Mouse (Mus musculus): Measurements from ENCODE around the gene Tcf15.

Gene Tcf15

DNA sequence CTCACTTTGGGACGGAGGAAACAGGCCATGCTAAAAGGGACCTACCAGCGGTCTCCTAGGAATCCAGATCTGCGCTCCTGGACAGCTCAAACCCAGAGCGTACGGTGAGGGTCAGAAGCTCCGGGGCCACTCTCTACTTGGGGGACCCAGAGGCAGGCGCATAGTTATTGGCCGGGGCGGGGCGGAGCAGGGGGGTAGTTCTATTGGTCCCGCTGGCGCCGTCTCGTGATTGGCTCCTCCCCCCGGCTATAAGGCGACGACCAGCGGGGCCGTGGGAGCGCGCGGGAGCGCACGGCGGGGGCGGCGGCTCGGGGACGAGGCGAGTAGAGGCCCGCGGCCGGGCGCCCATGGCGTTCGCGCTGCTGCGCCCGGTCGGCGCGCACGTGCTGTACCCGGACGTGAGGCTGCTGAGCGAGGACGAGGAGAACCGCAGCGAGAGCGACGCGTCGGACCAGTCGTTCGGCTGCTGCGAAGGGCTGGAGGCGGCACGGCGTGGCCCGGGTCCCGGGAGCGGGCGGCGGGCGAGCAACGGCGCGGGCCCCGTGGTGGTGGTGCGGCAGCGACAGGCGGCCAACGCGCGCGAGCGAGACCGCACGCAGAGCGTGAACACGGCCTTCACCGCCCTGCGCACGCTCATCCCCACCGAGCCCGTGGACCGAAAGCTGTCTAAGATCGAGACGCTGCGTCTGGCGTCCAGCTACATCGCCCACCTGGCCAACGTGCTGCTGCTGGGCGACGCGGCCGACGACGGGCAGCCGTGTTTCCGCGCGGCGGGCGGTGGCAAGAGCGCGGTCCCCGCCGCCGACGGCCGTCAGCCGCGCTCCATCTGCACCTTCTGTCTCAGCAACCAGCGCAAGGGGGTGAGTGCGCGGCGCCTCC is at the start of gene Tcf15:
Gene Tcf15, plus strand, starts transcription at position 283 of the 879 bp plus-strand sequence.
- CTCF ChIA-PET = no interaction called here

DNA sequence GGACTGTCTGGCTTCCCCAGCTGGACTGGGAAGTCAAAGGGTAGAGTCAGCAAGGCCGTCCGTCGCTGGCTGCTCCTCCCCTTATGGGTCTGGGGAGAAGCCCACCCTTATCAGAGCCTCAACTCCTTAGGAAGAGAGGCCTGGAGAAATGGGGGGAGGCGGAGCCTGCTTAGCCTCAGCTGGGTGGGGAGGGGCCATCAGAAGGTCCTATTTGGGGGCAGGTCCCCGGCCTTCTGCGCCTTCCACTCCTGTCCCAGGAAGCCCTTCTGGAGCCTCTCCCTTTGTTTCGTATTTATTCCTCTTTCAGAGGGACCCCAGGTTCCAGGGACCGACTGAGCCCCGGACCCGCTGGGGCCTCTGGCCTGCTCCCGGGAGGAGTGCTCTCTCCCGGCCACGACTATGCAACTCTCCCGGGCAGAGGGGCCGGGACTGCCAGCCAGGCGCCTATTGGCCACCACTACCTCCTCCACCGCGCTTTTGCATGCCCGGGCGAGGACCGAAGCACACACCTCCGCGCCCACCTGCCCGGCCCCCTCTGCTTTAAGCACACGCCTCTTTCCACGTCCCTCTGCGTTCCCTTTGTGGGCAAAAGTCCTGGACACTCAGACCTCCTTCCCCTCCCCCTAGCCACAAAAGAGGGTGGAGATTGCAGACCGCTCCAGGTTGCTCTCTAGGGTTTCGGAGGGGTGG is 48.4 kb upstream of the Tcf15 start:
- CTCF ChIA-PET = no interaction called here

DNA sequence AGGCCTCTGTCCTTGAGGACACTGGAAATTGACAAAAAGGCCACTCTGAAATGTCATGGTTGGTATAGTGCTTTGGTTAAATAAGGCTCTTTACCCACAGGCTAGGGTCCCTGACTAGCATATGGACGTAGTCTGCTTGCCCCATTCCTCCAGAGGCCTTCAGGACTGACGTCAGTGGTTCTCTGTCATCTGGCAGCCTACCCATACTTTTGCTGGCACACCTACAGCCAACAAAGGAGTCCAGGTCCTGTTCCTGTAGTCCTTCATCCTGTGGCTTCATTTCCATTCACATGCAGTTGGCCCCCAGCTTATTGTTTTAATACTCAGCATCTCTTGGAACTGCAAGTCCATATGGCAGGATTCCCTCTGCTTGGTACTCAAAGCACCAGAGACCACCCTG is 46.4 kb upstream of the Tcf15 start:
- CTCF ChIA-PET = no interaction called here

DNA sequence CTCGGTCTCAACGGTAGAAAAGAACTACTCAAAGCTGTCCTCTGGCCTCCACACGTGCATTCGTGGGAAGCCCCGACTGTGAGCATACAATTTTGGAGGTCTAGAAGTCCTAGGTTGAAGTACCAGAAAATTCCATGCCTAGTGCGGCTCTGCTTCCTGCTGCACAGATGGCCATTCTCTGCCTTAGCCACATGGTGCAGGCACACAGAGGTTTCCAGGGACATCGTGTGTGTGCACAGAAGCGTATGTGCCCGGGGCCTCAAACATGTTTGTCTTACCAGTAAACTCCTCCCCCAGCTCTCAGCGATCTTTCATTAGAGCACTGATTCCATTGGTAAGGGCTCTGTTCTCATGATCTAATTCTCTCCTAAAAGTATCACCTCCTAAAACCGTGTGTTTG is 45.4 kb upstream of the Tcf15 start:
- CTCF ChIA-PET = no interaction called here

DNA sequence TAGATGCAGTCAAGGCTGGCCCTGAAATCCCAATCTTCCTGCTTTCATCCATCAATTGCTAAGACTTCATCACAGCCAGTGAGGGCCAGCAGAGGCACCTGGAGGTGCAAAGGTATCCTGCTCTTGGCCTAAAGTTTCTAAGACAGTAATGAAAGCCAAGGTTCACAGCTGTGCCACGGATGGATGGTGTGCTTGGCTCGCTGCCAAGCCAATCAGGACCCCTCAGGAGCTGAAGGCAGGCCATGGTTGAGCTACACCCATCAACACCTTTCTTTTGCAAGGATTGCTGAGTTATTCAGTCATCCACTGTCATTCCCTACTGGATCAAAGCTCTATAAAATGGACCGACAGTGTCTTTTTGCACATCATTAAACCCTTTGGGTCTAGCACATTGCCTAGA is 43.8 kb upstream of the Tcf15 start:
- CTCF ChIA-PET = no interaction called here

DNA sequence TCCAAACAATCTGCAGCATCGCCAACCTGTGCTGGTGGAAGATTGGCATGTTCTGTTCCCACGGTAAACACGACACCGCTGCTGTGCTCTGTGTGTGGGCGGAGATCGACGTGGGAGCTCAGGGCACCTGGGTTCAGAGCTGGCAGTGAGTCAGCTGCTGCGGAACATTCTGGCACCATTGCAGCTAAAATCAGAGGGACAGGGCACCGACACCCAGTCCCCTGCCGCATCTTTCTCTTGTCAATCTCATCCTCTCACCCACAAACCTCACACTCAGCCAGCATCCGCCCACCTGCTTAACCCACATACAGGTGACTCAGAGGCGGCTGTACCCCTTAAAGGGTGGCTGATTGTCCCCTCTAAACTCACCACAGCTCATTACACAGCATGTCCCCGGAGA is 41.6 kb upstream of the Tcf15 start:
- CTCF ChIA-PET = no interaction called here

DNA sequence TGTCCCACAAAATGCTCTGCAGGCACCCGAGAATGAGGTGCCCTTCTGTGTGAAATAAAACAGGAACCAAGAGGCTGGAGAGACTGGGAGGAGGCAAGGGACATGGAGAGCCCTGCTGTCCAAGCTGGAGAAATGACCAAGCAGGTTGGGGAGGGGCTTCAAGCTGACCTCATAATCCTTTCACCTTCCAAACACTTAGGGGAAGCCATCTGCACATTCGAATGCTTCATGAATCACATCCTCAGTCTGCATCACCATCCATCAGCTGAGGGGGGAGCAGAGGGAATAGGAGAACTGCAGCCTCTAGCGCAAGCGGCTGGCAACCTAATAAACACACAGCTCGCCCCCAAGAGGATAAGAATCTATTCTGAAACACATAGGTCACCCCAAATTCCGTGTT is 41.0 kb upstream of the Tcf15 start:
- CTCF ChIA-PET = no interaction called here

DNA sequence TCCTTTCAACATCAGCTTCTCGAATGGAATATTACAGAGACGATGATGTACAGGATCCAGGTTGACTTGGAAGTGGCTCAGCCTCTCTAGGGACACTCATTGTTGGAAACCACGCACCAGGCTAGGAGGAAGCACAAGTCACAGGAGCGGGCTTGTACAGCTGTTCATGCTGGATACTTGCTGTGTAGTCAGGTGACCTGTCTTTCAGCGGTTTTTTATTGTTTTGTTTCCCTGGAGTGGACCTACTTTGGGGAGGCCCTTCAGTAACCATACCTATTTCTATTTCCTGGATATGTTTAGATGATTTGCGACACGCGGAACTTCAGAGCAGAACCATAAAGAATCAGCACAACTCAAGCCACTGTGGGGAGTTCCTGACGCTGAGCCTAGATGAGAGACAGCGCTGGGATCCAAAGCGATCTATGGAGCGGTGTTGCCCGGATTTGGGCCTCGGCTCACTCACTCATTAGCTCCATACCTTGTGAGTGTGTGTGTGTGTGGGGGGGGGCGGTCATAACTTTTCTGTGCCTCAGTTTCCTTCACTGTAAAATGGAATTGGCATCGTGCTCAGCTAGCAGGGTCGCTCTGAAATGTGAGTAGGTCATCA is 38.5 kb upstream of the Tcf15 start:
- CTCF ChIA-PET = no interaction called here

DNA sequence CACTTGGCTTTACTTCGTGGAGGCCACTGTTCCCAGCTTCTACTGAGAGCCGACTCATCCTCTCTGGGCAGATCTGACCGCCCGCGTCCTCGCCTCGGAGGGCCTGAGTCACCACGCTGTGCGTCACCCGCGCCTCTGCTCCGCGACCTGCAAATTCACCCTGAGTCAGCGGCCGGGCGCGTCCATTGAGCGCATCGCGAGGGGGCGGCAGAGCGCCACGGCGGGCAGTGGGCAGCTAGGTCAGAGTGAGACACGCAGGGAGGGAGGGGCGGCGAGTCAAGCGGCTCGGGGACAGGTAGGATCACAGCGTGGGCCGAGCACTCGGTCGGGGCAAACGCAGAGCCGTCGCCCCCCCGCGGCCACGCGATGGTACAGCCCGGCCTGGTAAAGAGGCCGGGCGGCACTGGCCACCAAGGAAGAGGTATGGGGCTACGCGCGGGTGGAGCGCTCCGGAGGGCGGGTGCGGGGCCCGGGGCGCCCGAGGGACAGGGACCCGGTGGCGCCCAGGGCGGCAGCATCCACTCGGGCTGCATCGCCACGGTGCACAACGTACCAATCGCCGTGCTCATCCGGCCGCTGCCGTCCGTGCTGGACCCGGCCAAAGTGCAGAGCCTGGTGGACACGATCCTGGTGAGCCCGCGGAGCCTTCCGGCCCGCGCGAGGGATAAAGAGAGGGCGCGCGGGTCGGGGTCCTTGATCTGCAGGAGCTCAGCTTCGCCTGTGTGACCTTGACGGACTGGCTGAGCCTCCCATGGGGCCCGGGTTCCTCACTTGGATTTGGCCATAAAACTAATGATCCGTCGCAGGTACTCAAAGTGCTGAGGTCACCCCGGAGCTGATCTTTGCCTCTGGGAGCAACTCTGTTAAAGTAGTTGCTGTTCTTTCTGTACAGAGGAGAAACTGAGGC is 37.8 kb upstream of the Tcf15 start, which contains the start of gene Srxn1:
Gene Srxn1, plus strand, starts transcription at position 199 of the 907 bp plus-strand sequence.
- CTCF ChIA-PET = interaction anchor here (0.7 kb wide), 1 partner anchor 564 kb away, joined by 3 read pairs; no protein-coding TSS in a partner anchor

DNA sequence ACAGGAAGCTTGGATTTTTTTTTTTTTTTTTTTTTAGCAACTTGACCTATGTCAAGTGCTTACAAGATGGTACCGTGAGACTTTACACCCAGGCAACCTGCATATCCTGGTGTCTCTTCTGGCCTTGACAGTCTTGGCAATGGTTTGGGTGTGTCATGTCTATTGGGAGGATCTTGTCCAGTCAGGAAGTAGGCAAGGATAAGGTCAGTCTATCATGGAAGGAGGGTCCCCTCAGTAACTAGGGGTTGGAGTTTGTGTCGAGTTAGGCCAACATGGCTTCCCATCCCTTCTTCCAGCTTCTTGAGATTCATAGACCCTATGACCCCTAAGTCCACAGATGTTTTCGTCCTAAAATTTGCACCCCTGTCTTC is 37.2 kb upstream of the Tcf15 start:
- CTCF ChIA-PET = interaction anchor here (0.7 kb wide), 1 partner anchor 564 kb away, joined by 3 read pairs; no protein-coding TSS in a partner anchor

DNA sequence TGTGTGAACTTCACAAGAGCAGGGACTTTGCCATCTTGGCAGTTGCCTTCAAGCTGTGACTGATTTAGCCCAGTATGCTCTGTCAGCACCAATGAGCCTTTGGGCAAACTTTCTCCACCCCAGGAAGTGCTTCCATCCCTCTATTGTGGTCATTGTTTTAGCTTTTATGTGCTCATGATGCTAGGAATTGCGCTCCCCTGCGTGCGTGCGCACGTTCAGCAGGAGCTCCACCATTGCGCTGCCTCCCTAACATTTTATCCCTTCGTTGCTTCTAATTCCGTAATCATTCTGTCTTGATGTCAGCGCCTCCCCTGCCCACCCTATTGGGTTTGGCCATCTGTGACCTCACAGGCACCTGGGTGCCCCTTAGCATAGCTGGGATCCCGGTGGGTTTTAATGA is 36.8 kb upstream of the Tcf15 start:
- CTCF ChIA-PET = no interaction called here

DNA sequence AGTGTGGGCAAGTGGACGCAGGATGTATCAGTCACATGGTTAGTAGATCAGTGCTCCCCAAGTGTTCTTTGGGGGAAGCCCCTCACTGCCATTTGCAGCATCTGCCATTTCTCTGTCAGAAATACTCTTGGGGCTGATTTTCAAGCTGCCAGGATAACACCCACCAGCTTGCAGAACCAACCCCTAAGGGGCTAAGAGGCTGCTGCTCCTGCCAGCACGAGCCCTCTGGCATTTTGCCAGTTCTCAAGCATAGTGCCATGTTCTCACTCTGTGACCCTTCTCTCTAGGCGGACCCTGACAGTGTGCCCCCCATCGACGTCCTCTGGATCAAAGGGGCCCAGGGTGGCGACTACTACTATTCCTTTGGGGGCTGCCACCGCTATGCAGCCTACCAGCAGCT is 34.7 kb upstream of the Tcf15 start:
- CTCF ChIA-PET = no interaction called here

DNA sequence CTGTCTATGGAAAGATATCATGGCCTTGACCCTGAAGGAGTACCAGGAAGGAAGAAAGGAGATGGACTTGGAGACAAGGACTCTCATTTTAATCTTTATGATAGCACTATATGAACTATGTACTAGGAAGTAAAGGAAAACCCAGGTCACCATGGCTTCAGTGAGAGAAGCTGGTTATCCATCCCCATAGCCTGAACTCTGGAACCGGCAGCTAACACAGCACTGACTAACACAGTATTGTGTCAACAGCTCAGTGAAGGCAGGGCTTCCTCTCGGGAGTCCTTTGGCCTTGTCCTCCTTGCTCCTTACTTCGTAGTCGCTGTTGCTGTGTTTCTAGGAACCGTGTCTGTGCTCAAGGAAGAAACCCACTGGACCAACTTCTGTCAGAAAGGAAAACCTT is 34.0 kb upstream of the Tcf15 start:
- CTCF ChIA-PET = no interaction called here

DNA sequence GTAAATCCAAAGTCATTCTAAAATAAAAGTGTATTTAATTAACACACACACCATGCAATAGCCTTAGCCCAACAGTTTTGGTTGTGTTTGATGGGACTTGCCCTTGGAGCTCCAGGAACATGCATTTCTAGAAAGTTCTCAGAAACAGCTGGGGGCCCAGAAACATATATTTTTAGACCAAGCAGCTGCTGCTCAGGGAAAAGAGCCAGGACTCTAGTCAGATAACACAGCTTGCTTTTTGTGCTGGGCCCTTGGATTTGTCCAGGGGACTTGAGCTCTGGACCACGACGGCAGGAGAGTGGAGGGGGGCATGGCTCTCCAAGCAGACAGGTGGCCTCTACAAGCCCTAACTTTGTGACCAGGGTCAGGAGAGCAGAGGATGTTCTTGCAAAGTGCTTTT is 32.0 kb upstream of the Tcf15 start:
- CTCF ChIA-PET = interaction anchor here (0.9 kb wide), 1 partner anchor 49 kb away, joined by 3 read pairs; no protein-coding TSS in a partner anchor

DNA sequence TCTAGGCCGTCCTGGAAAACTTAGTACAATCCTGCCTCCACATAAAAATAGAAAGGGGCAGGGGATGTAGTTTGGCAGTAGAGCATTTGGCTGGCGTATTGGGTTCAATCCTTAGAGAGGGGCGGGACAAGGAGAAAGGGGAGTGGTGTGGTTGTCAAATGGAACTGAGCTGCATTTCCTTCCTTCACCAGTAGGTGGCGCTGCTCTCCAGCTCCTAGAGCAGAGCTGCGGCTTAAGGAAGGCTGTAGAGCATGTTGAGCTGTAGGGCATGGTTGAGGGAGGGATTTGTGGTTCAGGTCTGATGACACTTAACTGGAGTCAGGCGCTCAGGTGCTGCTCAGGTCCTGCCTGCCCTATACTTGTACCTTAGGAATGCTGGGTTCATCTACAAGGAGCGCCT is 31.4 kb upstream of the Tcf15 start:
- CTCF ChIA-PET = interaction anchor here (0.8 to 0.9 kb wide), 2 partner anchors 23 to 50 kb away, joined by 3 read pairs; no protein-coding TSS in a partner anchor

DNA sequence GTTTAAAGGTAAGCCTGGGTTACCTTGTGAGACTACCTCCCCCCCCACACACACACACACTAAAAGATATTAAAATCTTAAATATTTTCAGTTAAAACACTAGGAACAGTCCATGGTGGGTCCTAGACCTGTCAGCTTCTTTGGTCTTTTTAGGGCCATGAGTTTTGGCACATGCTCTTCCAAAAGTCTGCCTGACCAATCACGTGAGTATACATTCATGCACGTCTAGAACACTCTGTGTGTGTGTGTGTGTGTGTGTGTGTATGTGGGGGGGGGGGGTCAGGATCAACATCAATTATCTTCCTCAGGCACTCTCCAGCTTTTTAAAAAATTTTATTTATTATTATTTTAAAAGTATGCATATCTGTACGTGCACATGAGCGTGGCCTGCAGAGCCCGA is 30.9 kb upstream of the Tcf15 start:
- CTCF ChIA-PET = interaction anchor here (0.8 kb wide), 1 partner anchor 23 kb away, joined by 3 read pairs; no protein-coding TSS in a partner anchor

DNA sequence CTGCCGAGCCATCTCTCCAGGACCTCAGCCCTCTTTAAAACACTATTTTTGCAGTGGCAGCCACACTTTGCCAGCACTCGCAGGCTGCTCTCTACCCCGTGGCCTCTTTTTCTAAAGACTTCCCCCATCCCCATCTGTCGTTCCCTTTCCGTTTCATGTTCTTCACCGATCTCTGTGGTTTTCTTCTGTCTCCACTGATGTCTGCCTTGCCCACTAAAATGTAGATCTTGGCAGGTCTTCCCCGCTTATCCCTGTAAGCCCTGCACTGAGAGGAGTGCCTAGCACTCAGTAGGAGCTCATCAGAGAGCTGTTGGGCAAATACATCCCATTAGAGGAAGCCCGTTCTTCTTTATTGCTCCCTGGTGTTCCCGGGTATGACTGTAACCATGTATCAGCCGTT is 30.4 kb upstream of the Tcf15 start:
- CTCF ChIA-PET = no interaction called here

DNA sequence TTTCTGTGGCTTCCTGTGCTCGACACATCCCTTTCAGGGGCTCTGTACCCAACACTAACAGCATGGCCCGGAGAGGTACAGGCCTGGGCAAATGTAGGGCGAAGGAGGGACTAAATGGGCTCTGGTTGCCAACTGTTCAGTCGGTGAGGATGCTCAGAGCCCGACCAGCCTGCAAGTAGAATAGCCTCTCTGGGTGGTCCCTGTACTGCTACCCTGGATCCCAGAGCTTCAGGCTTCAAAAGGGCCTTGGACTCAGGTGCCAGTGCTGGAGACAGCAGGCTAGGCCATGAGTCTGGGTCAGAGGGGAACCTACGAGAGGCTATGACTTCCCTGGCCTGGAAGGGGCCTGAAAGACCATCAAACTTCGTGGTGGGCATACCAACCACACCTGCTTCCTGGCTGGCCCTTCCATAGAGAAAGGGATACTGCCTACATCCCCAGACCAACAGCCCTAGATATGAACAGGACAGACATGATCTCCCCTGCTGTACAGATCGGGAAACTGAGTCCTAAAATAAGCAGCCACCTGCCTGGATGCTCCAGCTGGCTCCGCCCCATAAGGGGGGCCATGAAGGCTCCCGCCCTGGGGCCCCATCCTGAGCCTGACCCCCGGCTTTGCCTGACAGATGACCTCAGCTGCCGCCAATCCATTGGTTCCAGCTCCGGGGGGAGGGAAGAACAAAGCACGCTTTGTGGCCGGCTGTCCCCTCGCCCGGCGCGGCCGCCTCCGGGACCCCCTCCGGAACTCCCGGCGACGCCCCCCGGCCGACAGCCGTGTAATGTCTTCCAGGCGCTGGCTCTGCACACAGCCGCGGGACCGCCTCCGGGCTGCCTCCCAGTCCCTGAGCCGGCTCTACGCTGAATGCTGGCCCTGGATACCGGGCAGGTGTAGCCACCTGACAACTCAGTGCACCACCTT is 29.0 kb upstream of the Tcf15 start:
- CTCF ChIA-PET = no interaction called here

DNA sequence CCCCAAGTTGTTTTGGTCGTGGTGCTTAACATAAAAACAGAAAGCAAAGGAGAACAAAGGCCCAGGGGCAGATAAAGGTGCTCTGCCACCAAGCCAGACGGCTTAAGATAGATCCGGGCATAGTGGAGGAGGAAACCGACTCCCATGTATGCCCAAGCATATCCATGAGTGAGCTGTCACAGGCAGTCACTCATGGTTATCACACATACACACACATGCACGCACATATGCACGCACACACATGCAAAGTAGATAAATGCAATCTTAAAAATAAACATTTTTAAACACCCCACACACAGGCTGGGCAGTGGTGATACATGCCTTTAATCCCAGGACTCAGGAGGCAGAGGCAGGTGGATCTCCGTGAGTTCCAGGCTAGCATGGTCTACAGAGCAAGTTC is 25.7 kb upstream of the Tcf15 start:
- CTCF ChIA-PET = no interaction called here

DNA sequence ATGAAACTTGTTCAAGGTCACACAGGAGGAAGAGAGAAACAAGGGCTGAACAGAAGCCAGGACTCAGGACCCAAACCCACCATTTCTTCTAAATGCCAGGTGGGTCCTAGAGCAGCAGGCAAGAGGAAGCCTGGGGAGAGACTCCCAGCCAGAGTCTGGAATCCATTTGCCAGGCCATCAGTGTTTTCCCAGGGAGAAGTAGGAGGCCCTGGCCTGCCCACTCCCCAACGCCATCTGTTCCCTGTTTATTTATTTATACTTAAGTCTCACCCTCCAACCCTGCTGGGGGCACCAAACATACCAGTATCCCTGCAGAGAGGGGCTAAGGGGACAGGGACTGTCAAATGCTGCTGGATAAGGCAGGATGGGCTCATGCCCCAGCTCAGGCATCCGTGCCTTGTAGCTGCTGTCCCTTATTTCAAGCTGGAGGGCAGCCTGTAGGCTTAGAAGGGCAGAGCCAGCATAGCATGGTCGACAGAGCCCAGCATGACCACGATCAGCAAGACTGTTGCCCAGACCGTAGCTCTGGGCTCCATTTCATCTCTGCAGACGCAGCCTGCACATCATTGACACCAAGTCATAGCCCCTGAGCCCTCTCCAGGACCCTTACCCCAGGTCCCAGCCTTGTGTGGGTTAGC is 24.0 kb upstream of the Tcf15 start:
- CTCF ChIA-PET = no interaction called here
